Mouse (Mus musculus) inflammation-experienced regulatory T-cells, adult 6 months (primary cell): ENCODE results near the gene Dnase1l2. TPM values are rescaled to one million over a fixed set of nuclear protein-coding genes. Genes with fewer than 3 reads are reported as not detected.
"Not testable (repeated sequence)": the region's sequence is repeated elsewhere in the genome, so short reads cannot be mapped to it uniquely, and the experiment has no call there.

Experiments used
- ATAC-seq: one replicate; pipeline ENCODE4 v1.8.0; 2017
- polyA plus RNA-seq, 3 experiments: library from polyadenylated mRNA; unstranded; fragments of 100-300 nt; shearing (Covaris generic); gene quantifications; one replicate each; pipeline ENCODE4 v1.2.1; 2017

Gene Dnase1l2
- polyA plus RNA-seq, 3 experiments from 2014 or later: 2.9 to 6.5 (median 4.8) TPM

DNA sequence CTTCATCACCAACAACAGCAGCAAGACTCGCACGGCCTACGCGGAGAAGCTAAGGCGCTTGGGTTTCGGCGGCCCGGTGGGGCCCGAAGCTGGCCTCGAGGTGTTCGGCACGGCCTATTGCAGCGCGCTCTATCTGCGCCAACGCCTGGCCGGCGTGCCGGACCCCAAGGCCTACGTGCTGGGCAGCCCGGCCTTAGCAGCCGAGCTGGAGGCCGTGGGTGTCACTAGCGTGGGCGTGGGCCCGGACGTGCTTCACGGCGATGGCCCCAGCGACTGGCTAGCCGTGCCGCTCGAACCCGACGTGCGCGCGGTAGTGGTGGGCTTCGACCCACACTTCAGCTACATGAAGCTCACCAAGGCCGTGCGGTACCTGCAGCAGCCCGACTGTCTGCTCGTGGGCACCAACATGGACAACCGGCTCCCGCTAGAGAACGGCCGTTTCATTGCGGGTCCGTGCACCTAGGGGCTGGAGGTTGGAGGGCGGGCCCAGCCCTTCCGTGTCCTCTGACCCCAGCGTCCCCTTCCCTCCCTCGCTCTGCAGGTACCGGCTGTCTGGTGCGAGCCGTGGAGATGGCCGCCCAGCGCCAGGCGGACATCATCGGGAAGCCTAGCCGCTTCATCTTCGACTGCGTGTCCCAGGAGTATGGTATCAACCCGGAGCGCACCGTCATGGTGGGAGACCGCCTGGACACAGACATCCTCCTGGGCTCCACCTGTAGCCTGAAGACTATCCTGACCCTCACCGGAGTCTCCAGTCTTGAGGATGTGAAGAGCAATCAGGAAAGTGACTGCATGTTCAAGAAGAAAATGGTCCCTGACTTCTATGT lies 28.0 kb upstream of the Dnase1l2 start:
- no peak for ATAC-seq

DNA sequence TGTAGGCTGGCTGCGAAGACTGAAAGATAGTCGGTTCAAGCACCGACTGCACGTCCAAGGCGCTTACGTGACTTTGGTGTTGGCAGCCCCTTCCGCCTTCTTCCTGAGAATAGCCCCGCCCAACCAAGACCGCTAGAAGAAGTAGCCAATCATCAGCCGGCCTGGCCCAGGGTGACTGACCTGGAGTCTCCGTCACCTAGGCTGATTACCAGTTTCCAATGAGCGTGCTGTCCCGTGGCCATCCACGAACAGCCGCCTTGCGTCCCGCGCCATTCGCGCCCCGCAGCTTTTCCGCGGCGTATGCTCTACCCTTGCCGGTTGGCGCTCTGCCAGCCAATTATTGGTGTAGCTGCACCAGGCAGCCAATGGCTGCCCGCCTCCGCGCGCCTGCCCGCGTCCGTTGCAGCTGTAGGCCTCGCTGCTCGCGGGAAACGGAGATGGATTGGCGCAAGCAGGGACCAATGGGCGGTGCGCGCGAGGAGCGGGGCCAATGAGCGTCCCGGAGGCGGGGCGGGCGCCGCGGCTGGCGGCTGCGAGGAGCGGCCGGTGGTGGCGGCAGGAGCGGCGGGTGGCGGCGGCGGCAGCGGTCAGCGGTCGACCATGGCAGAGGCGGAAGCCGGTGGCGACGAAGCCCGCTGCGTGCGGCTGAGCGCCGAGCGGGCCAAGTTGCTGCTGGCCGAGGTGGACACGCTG lies 27.2 kb upstream of the Dnase1l2 start, which contains the start of the genes E4f1 and Pgp:
Gene E4f1 (minus strand): TSS at position 404 of the 693 bp plus-strand sequence.
Gene Pgp (plus strand): TSS at position 483 of the 693 bp plus-strand sequence.
- peak; percentile 97 for ATAC-seq

- no peak for ATAC-seq
Measured at GRCm38 (mm10) chr17:24469336-24469909, 26.5 kb upstream of the Dnase1l2 start.

- no peak for ATAC-seq
Measured at GRCm38 (mm10) chr17:24468636-24469246, 25.8 kb upstream of the Dnase1l2 start.

DNA sequence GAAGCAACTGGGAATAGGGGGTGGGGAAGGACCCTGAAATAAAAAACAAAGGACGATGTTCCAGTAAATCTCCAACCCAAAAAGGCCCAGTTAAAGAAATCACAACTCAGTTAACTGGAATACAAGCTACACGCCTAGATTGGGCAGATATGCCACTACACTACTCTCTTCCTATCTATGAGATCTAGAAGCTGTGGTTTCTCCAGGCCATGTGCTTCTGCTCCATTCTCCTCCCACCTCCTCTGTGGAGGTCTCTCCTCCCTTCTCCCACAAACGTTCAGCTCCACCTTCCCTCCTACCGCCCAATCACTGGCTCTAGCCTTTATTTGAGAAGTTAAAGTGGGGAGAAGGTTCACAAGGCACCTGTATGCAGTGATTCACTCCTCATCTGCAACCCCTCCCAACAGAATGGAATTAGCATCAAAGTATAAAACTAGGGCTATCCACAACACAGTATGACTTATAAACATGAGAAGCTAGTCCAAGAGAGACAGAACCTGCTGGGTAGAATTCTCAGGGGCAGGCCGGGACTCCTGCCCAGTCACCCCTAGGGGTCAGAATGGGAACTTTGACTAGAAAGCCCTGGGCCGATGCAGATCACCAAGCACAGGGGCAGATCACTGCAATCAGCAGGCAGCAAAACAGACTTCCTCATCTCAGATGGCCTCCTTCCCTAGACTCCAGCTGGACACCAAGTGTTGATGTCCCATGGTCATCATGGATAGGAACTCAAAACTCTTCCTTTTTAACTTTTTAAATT lies 20.6 kb upstream of the Dnase1l2 start:
- peak; percentile 56 for ATAC-seq

- no peak for ATAC-seq
Measured at GRCm38 (mm10) chr17:24462932-24463331, 20.0 kb upstream of the Dnase1l2 start.

DNA sequence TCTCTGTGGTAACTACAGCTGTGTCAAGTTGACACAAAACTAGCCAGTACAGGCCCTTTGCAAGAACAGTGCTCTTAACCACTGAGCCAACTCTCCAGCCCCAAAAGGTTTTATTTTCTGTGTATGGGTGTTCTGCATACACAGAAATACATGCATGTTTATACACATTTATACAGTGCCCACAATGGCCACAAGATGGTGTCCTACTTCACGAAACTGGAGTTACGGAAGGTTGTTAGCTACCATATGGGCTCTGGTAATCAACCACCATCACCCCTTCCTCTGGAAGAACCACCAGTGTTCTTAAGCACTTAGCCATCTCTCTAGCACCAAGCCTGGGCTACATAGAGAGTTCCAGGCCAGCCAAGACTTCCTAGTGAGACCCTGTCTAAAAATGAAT lies 18.7 kb upstream of the Dnase1l2 start:
- peak; percentile 61 for ATAC-seq

DNA sequence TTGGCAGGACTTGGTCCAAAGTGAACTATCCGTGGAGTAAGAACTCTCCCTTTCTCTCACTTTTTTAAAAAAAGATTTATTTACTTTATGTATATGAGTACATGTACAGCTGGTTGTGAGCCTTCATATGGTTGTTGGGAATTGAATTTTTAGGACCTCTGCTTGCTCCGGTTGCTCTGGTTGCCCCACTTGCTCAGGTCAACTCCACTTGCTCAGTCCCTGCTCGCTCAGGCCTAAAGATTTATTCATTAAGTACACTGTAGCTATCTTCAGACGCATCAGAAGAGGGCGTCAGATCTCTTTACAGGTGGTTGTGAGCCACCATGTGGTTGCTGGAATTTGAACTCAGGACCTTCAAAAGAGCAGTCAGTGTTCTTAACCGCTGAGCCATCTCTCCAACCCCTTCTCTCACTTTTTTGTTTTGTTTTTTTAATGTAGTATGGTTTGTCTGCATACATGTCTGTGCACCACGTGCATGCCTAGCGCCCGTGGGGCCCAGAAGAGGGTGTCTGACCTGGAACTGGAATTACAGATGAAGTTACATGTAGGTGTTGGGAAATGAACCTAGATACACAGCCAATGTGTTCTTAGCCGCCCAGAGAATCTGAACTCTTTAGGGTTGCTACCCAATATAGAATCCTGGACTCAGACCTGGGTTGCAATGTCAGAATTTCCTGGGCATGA lies 12.8 kb upstream of the Dnase1l2 start:
- ATAC-seq: not testable (repeated sequence)

DNA sequence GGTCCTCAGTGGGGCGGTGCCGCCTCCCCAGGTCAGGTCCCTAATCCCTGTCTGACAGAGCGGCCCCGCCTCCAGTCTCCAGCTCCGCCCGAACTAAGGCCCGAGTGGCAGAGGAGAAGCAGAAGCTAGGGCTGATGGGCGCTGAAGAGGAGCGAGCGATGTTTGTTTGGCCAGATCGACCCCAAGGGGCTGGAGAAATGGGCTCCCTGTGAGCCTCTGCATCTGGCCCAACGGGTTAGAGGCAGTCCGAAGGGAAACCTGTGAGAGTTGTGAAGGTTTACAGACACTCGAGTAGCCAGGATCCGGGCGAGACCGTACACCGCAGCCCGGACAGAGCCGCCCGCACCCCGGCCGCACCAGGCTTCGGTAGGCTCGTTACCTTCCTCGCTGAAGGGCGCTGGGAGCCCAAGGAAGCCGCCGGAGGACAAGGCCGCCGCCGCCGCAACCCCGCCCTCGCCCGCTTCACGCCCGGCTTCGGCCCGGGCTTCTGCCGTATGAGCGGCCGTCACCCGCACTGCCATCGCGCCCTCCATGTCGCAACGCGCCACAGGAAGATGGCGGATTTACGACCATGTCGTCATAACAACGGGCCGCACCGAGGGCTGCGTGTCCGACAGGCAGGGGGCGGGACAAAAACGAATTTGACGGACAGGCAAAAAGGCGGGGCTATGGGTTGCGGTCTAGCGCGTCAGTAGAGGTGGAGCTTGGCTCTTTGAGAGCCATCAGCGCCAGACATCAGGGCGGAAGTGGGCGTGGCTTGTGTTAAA lies 12.0 kb upstream of the Dnase1l2 start:
- peak; percentile 88 for ATAC-seq

DNA sequence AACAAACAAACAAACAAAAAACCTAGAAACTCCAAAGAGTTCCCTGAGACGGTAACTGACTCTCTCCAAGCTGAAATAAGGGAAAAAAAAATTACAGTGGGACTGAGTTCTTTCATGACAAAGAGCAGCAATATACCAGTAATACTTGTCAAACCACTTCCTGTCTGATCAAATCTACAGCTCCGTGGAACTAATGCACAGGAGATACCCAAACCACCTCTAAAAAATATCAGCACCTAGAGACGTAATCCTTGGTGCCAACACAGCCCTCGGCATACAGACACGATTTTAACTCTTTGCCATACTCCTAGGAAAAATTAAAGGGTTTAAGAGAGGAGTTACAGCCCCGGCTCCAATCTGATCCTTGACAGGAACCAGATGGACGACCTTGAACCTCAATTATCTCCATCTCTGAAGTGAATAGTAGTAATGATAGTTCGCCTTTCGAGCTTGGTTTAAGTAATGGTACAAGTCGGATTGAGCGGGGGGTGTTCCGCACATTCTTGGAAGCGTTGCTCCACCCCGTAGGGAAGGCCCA lies 11.4 kb upstream of the Dnase1l2 start:
- peak; percentile 63 for ATAC-seq

DNA sequence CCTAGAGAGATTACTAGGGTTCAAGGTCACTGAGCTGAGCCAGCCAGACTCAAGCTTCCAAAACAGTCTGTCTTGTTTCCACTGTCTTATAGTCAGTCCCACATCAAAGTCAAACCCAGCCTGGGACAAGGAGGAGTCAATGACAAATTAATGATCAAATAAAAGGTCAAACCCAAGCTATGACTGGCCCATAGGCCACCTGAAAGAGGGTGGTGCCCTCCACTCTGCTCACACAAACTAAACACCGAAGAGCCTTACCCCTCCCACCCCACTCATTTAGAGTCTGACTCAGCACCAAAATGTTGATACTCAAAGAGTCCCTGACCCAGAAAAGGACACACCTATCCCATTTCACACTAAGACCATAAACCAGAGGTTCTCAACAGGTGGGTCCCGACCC lies 10.5 kb upstream of the Dnase1l2 start:
- no peak for ATAC-seq

GRCm38 (mm10) chr17:24451220-24451619 lies 8.3 kb upstream of the Dnase1l2 start:
- no peak for ATAC-seq

GRCm38 (mm10) chr17:24449507-24449906 lies 6.6 kb upstream of the Dnase1l2 start:
- ATAC-seq: no peak

GRCm38 (mm10) chr17:24446590-24446989 lies 3.7 kb upstream of the Dnase1l2 start:
- no peak for ATAC-seq

DNA sequence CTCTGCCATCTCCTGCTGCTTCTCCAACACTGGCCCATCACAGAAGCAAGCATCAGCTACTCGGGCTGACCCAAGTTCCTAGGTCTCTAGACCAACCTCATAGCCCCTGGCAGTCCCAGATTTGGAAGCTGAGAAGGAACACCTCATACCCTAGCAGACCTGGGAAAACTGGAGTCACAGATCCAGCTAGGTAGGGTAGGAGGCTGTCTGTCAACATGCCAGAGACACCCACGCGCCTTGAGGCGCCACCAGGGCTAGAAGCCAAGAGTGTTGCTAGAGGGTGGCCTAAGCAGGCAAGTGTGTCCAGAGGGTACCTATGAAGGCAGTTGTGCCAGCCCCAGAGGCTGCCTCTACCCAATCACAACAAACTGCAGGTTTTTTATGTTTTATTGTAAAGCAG lies 504 bp upstream of the Dnase1l2 start:
- ATAC-seq: no peak

GRCm38 (mm10) chr17:24442107-24442506 lies 798 bp downstream of the Dnase1l2 start:
- ATAC-seq: no peak

GRCm38 (mm10) chr17:24441148-24441547 lies 1.8 kb downstream of the Dnase1l2 start:
- ATAC-seq: no peak

GRCm38 (mm10) chr17:24440377-24440776 lies 2.5 kb downstream of the Dnase1l2 start:
- ATAC-seq: no peak

DNA sequence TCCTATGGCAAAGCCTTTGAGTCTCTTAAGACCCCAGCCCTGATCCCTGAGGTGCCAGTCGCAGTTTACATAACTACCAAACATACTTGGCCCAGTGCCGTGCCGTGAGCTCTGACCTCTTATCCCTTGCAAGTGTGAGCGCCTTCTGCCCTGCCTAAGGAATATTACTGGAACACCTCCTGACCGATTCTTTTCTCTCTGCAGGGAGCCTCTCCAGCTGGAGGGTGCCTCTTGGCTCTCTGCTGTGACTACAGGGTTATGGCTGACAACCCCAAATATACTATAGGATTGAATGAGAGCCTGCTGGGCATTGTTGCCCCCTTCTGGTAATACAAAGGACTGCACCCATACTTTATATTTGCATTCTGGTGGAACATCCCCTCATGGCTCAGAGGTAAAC lies 5.9 kb downstream of the Dnase1l2 start:
- ATAC-seq: peak; percentile 76

DNA sequence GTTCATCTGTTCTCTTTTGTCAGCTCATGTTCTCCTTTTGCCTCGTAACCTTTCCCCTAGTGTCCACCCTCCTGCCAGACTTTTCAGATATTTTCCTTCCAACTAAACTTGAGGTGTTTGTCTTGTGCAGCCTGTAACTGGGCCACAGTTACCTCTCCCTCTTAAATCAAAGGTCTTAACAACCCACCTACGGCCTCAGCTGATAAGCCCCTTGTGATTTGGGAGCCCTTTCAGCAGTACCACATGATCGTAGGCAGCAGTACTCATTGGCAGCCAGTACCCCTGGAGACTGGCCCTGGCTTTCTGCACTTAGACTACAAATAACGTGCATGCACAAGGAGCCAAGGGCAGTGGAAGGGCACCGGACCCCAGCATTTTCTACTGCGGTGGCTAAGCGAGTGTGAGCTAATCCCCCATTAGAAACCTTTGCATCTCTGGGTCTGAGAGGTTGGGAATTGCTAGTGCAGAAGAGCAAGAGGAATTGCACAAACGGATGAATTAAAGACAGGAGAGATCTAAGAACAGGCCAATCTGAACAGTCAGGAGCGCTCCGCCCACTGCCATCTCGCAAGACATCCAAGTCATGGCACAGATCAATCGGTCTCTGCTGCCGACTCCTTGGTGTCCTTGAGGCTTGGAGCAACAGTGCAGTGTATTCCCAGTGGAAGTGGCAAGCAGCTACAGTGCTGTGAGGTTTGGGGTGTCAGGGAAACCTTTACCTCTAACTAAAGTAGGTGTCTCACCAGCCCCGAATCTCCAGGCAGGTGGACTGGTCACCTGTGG lies 13.5 kb downstream of the Dnase1l2 start:
- no peak for ATAC-seq
